Mouse (Mus musculus): ENCODE results near the gene Arhgef7. TPM values are rescaled to one million over a fixed set of nuclear protein-coding genes. Genes with fewer than 3 reads are reported as not detected.

The Arhgef7 gene
- polyA plus RNA-seq, 1 experiment from 2014 or later, result 27.7 TPM

- Histone ChIP-seq H3K27ac (no peak overlapping the region), H3K4me1 (replicated peaks) (no peaks in the 10 kb centered on the region), H3K36me3 (0 out of 2 replicates have a peak, but pooled peaks cover 13% of the 10 kb centered on the region), H3K27me3 (replicated peaks) (no peaks in the 10 kb centered on the region), H3K9ac (no peak overlapping the region), H3K4me3 (replicated peaks) (no peak overlapping the region), H3K9me3 (no peaks in the 10 kb centered on the region), H3K4me2 (replicated peaks) (no peak overlapping the region)
- ATAC-seq, result no peak
- 71% methylated on average over 9 of the region's 9 CpGs for WGBS
Measured at GRCm38 (mm10) chr8:11785539-11786046, 58.1 kb downstream of the Arhgef7 start.

- Histone ChIP-seq H3K4me3 (replicated peaks) (no peak overlapping the region), H3K4me1 (replicated peaks) (no peaks in the 10 kb centered on the region), H3K27ac (no peak overlapping the region), H3K27me3 (replicated peaks) (no peaks in the 10 kb centered on the region), H3K36me3 (peaks cover 27% of the 10 kb centered on the region; the same call in 1 of the 2 replicates), H3K9ac (no peak overlapping the region), H3K9me3 (no peaks in the 10 kb centered on the region), H3K4me2 (replicated peaks) (no peak overlapping the region)
- 48% methylated on average over 8 of the region's 8 CpGs for WGBS
- ATAC-seq, result no peak
Measured at GRCm38 (mm10) chr8:11788252-11788651, 60.7 kb downstream of the Arhgef7 start.

GRCm38 (mm10) chr8:11789168-11789567 lies 61.6 kb downstream of the Arhgef7 start:
- Histone ChIP-seq H3K4me1 (replicated peaks) (no peaks in the 10 kb centered on the region), H3K4me2 (replicated peaks) (no peak overlapping the region), H3K27ac (no peak overlapping the region), H3K4me3 (replicated peaks) (no peak overlapping the region), H3K9ac (no peak overlapping the region), H3K27me3 (replicated peaks) (no peaks in the 10 kb centered on the region), H3K9me3 (no peaks in the 10 kb centered on the region), H3K36me3 (peaks cover 28% of the 10 kb centered on the region; the same call in 1 of the 2 replicates)
- ATAC-seq, result no peak
- 86% methylated on average over 5 of the region's 5 CpGs for WGBS

- Histone ChIP-seq H3K9ac (no peak overlapping the region), H3K27ac (no peak overlapping the region), H3K4me3 (replicated peaks) (no peak overlapping the region), H3K27me3 (replicated peaks) (no peaks in the 10 kb centered on the region), H3K9me3 (no peaks in the 10 kb centered on the region), H3K4me1 (replicated peaks) (no peaks in the 10 kb centered on the region), H3K36me3 (peaks cover 22% of the 10 kb centered on the region; the same call in 1 of the 2 replicates), H3K4me2 (replicated peaks) (no peak overlapping the region)
- no peak for ATAC-seq
Measured at GRCm38 (mm10) chr8:11794956-11795355, 67.4 kb downstream of the Arhgef7 start.

GRCm38 (mm10) chr8:11797128-11797527 lies 69.6 kb downstream of the Arhgef7 start:
- Histone ChIP-seq H3K9me3 (no peaks in the 10 kb centered on the region), H3K4me2 (replicated peaks) (no peak overlapping the region), H3K27me3 (replicated peaks) (no peaks in the 10 kb centered on the region), H3K36me3 (peaks cover 13% of the 10 kb centered on the region; the same call in 1 of the 2 replicates), H3K9ac (no peak overlapping the region), H3K27ac (no peak overlapping the region), H3K4me3 (replicated peaks) (no peak overlapping the region), H3K4me1 (replicated peaks) (no peaks in the 10 kb centered on the region)
- no peak for ATAC-seq
- 79% methylated on average over 8 of the region's 8 CpGs for WGBS

GRCm38 (mm10) chr8:11797729-11798479 lies 70.4 kb downstream of the Arhgef7 start:
- ATAC-seq, result no peak
- 80% methylated on average over 14 of the region's 14 CpGs for WGBS
- no peak overlapping the region for H3K27ac ChIP-seq
- no peak overlapping the region for H3K4me2 ChIP-seq (replicated peaks)
- H3K4me1 ChIP-seq (replicated peaks), result no peaks in the 10 kb centered on the region
- H3K27me3 ChIP-seq (replicated peaks), result no peaks in the 10 kb centered on the region
- H3K36me3 ChIP-seq, result 0 out of 2 replicates have a peak, but pooled peaks cover 8% of the 10 kb centered on the region
- H3K9me3 ChIP-seq, result no peaks in the 10 kb centered on the region
- H3K9ac ChIP-seq, result no peak overlapping the region
- no peak overlapping the region for H3K4me3 ChIP-seq (replicated peaks)

- Histone ChIP-seq H3K4me1 (replicated peaks) (no peaks in the 10 kb centered on the region), H3K4me3 (replicated peaks) (no peak overlapping the region), H3K27ac (no peak overlapping the region), H3K9me3 (no peaks in the 10 kb centered on the region), H3K4me2 (replicated peaks) (no peak overlapping the region), H3K9ac (no peak overlapping the region), H3K36me3 (0 out of 2 replicates have a peak, but pooled peaks cover 7% of the 10 kb centered on the region), H3K27me3 (replicated peaks) (no peaks in the 10 kb centered on the region)
- ATAC-seq, result no peak
- 81% methylated on average over 4 of the region's 4 CpGs for WGBS
Measured at GRCm38 (mm10) chr8:11798480-11798867, 71.0 kb downstream of the Arhgef7 start.

GRCm38 (mm10) chr8:11799098-11799497 lies 71.6 kb downstream of the Arhgef7 start:
- no peak overlapping the region for H3K9ac ChIP-seq
- H3K27ac ChIP-seq, result no peak overlapping the region
- no peaks in the 10 kb centered on the region for H3K27me3 ChIP-seq (replicated peaks)
- no peaks in the 10 kb centered on the region for H3K4me1 ChIP-seq (replicated peaks)
- no peaks in the 10 kb centered on the region for H3K9me3 ChIP-seq
- WGBS, result 91% methylated on average over 3 of the region's 3 CpGs
- H3K4me2 ChIP-seq (replicated peaks), result no peak overlapping the region
- H3K4me3 ChIP-seq (replicated peaks), result no peak overlapping the region
- H3K36me3 ChIP-seq, result 0 out of 2 replicates have a peak, but pooled peaks cover 8% of the 10 kb centered on the region
- no peak for ATAC-seq

GRCm38 (mm10) chr8:11800481-11800880 lies 73.0 kb downstream of the Arhgef7 start:
- Histone ChIP-seq H3K27ac (no peak overlapping the region), H3K4me2 (replicated peaks) (no peak overlapping the region), H3K4me3 (replicated peaks) (no peak overlapping the region), H3K36me3 (0 out of 2 replicates have a peak, but pooled peaks cover 10% of the 10 kb centered on the region), H3K9ac (no peak overlapping the region), H3K27me3 (replicated peaks) (no peaks in the 10 kb centered on the region), H3K4me1 (replicated peaks) (no peaks in the 10 kb centered on the region), H3K9me3 (no peaks in the 10 kb centered on the region)
- WGBS, result 80% methylated on average over 7 of the region's 7 CpGs
- no peak for ATAC-seq

GRCm38 (mm10) chr8:11801571-11801970 lies 74.0 kb downstream of the Arhgef7 start:
- H3K9ac ChIP-seq, result no peak overlapping the region
- no peak overlapping the region for H3K4me2 ChIP-seq (replicated peaks)
- H3K4me1 ChIP-seq (replicated peaks), result 0 out of 2 replicates have a peak, but pooled peaks cover 2% of the 10 kb centered on the region
- no peaks in the 10 kb centered on the region for H3K27me3 ChIP-seq (replicated peaks)
- H3K9me3 ChIP-seq, result no peaks in the 10 kb centered on the region
- WGBS, result 36% methylated on average over 8 of the region's 8 CpGs
- no peak for ATAC-seq
- H3K4me3 ChIP-seq (replicated peaks), result no peak overlapping the region
- H3K36me3 ChIP-seq, result 0 out of 2 replicates have a peak, but pooled peaks cover 13% of the 10 kb centered on the region
- no peak overlapping the region for H3K27ac ChIP-seq

- H3K9me3 ChIP-seq, result no peaks in the 10 kb centered on the region
- no peak for ATAC-seq
- no peak overlapping the region for H3K4me2 ChIP-seq (replicated peaks)
- H3K9ac ChIP-seq, result no peak overlapping the region
- H3K27ac ChIP-seq, result no peak overlapping the region
- no peaks in the 10 kb centered on the region for H3K27me3 ChIP-seq (replicated peaks)
- WGBS, result 94% methylated on average over 4 of the region's 4 CpGs
- H3K36me3 ChIP-seq, result peaks cover 38% of the 10 kb centered on the region
- H3K4me1 ChIP-seq (replicated peaks), result 0 out of 2 replicates have a peak, but pooled peaks cover 2% of the 10 kb centered on the region
- H3K4me3 ChIP-seq (replicated peaks), result no peak overlapping the region
Measured at GRCm38 (mm10) chr8:11804914-11805313, 77.4 kb downstream of the Arhgef7 start.

- Histone ChIP-seq H3K27me3 (replicated peaks) (no peaks in the 10 kb centered on the region), H3K9ac (no peak overlapping the region), H3K27ac (no peak overlapping the region), H3K4me1 (replicated peaks) (0 out of 2 replicates have a peak, but pooled peaks cover 2% of the 10 kb centered on the region), H3K4me3 (replicated peaks) (no peak overlapping the region), H3K9me3 (no peaks in the 10 kb centered on the region), H3K36me3 (peaks cover 49% of the 10 kb centered on the region), H3K4me2 (replicated peaks) (no peak overlapping the region)
- WGBS, result 59% methylated on average over 6 of the region's 6 CpGs
- ATAC-seq, result no peak
Measured at GRCm38 (mm10) chr8:11806252-11806651, 78.7 kb downstream of the Arhgef7 start.

- H3K9ac ChIP-seq, result no peak overlapping the region
- no peak overlapping the region for H3K27ac ChIP-seq
- no peaks in the 10 kb centered on the region for H3K9me3 ChIP-seq
- WGBS, result 90% methylated on average over 3 of the region's 3 CpGs
- H3K27me3 ChIP-seq (replicated peaks), result no peaks in the 10 kb centered on the region
- no peak overlapping the region for H3K4me2 ChIP-seq (replicated peaks)
- peaks cover 49% of the 10 kb centered on the region for H3K36me3 ChIP-seq
- no peak overlapping the region for H3K4me3 ChIP-seq (replicated peaks)
- ATAC-seq, result no peak
- H3K4me1 ChIP-seq (replicated peaks), result 0 out of 2 replicates have a peak, but pooled peaks cover 2% of the 10 kb centered on the region
Measured at GRCm38 (mm10) chr8:11807361-11807760, 79.8 kb downstream of the Arhgef7 start.
